Mouse (Mus musculus) thymus, postnatal 14 days (tissue): ENCODE results near the gene Olfr9.
A peak's percentile ranks its signal among the peaks of the same experiment; 100 is the strongest.
"Not testable (repeated sequence)": the region's sequence is repeated elsewhere in the genome, so short reads cannot be mapped to it uniquely, and the experiment has no call there.

ENCODE experiments used
- DNase-seq: peaks from one replicate; pipeline ENCODE4 v3.0.0; 2021

Gene Olfr9

DNA sequence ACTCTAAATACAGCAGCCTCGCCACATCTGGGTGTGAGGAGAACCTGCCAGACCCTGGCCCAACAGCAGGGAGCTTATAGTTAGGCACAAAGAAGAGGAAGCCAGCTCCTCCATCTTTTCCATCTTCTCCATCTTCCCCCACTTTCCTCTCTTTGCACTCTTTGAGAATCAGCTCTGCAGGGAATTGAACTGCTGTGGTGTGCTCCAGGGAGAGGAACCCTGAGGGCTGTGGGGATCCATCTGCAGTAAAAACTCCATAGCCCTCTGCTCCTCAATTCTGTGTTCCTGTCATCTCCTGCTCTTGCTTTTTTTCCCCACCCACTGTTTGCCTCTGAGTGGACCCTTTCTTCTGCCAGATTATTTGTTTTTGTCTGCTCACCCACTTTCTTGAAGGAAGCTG lies at the start of gene Olfr9:
Olfr9 (plus strand) TSS at position 301 of the 400 bp plus-strand sequence.
- not testable (repeated sequence) for DNase-seq

DNA sequence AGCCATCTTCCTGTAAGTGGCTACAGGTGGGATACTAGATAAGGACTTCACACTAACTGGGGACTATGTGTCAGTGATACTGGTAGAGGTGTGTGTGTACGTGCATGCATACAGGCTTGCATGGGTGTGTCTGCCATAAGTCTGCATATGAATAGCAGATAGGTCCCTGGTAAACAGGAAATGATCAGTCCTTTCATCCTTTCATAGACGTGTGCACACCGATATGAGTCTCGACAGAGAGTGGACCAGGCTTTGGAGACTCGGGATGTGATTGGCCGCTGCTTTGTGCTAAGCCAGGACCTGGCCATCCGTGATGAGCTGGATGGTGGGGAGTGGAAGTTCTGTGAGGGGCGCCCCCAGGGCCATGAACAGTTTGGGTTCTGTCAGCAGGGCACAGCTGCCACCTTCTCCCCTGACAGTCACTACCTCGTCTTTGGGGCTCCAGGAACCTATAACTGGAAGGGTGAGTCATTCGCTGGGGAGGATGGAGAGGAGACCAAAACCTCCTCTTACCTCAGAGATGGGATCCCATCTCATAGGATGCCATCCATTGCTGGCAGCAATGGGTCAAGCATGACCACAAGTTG lies 48.7 kb upstream of the Olfr9 start:
- no peak for DNase-seq

DNA sequence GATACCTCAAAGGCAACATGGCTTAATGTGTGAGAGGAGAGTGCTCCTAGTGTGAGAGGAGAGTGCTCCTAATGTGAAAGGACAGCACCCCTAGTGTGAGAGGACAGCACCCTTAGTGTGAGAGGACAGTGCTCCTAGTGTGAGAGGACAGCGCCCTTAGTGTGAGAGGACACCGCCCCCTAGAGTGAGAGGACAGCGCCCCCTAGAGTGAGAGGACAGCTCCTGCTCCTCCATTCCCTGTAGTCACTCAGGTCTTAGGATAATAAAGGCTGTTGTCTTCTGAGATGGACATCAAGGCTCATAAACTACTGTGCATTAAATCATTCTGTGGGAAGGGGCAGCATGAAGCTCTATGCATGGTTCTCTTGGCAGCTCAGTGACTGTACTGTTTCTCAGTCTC lies 43.6 kb upstream of the Olfr9 start:
- DNase-seq: peak; percentile 44

DNA sequence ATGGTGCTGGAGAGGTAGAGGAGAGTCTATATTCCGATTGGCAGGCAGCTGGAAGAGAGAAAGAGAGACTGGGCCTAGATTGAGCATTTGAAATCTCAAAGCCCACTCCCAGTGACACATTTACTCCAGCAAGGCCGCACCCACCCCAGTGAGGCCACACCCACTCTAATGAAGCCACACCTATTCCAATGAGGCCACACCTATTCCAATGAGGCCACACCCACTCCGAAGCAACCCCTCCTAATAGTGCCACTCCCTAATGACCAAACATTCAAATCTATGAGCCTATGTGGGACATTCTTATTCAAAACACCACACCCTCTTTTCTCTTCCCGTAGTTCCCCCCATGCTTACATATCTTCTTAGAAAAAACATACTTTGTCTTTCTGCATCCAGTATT lies 41.7 kb upstream of the Olfr9 start:
- no peak for DNase-seq

DNA sequence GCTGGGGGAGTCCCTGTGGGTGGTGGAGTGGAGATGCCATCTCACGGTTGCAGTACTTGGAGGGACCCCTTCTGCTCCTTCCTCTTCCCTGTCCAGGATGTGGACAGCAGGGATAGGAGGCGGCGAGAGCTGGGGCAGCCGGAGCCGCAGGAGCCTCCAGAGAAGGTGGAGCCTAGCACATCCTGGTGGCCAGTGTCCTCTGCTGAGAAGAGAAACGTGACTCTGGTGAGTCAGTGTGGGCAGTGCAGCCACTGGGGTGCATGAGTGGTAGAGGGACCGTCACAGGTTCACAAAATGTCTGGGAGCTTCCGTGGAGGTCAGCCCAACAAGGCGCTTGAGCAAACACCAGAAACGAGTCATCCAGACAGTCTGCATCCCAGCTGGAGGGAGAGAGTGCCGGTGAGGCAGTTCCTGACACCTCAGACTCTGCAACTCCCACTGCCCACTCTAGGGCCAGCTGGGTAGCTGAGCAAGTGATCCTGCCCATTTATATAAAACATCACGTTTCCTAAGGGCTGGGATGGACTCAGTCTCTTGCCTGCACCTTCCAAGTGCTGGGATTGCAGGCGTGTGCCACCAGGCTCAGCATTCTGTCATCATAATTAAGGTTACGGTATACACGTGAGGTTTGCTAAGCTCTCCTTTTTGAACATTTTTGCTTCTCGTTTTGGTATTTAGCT lies 38.9 kb upstream of the Olfr9 start:
- no peak for DNase-seq

DNA sequence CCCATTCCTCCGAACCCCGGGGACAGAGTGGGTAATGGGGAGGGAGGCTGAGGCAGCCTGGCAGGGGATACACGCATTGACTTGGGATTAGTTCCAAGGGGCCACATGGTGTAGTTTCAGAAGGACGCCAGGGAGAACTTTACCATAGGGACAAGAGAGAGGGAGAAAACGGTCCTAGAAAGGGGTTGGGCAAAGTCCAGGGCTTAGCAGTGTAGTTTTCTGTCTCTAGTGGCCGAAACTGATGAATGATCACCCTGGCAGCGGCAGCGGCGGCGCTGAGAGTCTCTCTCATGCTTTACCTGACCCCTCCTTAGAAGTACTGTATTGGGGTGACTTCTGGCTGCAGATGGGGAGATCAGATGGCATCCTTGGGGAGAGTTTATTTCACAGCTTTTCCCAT lies 30.9 kb upstream of the Olfr9 start:
- no peak for DNase-seq

DNA sequence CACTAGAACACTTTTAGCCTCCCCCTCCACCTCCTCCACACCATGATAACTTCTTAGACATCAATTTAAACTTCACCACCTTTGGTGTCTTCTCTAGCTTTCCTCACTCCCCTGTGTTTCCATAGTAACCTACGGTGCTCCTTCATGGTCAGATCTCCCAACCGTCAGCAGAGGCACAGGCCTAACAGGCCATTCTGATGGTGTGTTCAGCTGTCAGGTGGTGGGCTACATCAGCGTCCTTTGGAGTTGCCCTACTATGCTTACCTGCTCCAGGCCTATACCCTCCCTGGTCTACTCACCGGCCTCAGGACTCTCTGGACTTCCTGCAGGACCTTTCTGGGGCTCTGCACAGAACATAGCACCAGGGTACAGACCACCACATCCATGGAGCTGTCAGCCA lies 29.1 kb upstream of the Olfr9 start:
- DNase-seq: no peak

DNA sequence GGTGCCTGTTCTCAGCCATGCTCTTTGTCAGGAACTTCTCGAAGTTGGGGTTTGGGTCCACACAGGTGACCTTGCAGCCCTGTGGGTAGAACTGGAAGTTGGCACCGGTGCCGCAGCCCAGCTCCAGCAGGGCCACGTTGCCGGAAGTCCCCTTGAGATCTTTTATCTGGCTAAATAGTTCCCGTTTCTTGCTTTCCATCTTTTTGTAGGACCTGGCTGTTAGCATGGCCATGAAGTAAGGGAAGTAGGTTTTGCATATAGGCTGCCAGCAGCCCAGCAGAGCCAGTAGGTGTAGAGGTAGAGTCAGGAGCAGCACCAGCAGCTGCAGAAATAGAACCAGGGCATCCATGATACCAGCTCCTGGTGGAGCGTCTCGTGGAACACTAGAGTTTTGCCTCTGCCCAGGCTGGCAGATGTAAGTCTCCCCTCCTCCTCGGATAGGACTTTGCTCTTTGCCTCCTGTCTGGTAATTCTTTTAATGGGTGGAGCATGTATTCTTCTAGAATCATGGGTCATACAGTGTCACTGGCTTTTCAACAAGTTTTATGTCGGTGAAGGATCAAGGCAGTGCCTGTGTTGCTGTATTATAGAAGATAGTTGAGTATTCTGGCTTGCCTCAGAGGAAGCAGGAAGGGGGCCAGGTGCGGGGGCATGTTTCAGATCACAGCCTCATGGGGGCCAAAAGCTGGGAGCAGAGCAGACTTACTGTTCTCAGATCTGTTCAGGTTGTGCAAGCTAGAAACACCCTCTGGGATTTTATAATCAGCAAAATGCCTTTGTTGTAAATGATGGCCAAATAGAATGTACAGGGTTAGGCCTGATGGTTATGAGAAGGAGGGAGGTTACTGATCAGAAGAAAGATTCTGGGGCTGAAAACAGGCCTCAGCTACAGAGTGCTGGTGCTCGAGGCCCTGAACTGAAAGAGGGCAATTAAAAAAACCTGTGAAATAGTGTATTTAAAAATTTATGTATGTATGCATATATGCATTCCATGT lies 28.3 kb upstream of the Olfr9 start, which contains the start of gene Mettl7b:
Mettl7b (minus strand) TSS at position 399 of the 995 bp plus-strand sequence.
- peak; percentile 88 for DNase-seq

DNA sequence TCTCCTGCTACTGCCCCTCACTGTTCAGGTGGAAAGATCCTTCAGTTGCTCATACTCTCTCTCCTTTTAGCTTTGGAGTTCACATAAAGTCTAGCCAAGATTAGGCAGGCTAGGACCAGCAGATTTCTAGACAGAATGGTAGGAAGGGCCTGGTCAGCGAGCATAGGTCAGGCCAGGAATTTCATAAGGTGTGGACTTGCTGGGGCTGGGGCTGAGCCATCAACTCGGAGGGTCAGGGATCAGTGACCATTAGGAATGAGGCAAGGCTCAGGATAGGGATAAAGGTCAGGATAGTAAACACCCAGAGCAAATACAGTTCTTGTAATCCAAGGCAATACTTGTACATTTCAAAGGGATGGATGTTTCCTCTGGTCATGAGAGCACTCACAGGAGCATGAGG lies 24.3 kb upstream of the Olfr9 start:
- no peak for DNase-seq

DNA sequence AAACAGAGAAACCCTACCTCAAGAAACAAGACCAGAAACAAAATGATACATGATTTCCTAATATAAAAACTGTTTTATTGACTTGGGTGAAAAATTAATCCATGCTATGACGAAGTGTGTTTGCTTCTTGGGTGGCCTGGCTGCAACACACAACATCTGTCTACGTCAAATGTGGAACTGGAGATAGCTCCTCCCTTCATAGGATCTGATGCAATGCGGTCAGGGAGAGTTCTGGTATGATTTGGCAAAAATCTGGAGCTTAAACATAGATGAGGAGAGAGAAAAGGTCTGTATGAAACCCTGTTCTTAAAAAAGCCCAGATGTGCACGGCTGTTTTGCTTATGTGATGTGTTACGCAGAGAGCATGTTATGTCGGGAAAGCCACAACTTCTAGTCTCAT lies 23.4 kb upstream of the Olfr9 start:
- no peak for DNase-seq

DNA sequence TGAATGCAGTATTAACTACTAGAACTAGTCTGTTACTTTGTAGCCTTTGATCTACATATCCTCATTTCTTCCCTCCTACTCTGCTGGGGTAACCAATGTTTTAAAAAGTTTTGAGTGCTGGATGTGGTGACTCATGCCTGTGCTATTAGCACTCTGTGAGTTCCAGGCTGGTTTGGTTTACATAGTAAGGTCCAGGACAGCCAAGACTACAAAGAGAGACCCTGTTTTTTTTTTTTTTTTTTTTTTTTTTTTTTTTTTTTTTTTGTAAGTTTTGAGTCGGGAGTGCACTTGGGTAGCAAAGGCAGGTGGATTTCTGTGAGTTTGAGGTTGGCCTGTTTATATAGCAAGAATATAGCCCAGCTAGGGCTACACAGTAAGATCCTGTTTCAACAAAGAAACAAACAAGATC lies 20.9 kb upstream of the Olfr9 start:
- DNase-seq: no peak

DNA sequence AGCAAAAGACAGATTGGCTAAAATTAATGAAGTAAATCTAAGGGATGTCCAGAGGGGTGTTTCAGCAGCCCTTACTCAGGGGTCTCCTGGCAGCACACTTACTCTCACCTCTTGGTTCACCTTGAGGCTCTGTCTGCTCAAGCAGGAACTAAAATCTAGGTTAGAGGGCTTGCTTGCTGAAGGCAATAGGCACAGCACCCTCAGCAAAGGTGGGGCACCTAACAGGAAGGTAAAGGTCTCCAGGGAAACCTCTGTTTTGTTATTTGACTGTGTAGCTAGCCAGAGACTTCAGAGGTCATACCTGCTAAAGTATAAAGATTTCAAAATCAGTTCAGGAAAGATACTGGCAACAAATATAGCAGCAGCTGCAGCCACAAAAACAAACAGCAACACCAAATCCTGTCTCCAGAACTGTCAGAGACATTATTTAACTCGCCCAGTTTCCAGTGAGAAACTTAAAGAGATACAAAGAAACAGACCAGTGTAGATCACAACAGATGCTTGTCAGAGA lies 18.4 kb upstream of the Olfr9 start:
- DNase-seq: no peak

DNA sequence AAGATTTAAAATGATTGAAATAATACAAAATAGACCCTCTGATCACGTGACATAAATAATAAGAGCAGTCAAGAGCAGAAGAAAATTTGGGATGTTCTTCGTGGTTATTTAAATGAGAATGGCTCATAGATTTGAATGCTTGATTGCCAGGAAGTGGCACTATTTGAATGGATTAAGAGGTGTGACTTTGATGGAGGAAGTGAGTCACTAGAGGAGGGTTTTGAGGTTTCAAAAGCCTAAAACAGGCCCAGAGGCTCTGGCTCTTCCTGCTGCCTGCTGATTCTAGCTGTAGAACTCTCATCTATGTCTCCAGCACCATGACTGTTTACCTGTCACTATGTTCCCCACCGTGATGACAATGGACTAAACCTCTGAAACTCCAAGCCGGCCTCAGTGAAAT lies 16.4 kb upstream of the Olfr9 start:
- no peak for DNase-seq

DNA sequence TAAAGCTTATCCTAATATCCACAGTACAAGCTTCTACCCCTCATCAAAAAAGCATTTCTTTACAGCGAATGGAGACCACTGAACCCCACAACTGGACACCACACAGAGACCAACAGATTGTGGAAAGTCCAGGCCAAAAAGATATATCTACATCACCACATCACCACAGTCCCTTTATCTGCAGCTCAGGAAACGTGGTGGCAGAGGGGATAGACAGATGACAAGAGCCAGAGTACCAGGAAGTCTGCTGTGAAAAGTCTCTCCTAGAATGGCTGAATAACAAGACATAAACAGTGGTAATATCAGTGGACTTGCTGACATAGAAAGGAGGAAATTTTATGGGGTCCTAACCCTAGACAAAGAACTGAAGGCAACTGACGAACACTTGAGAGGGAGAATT lies 12.8 kb upstream of the Olfr9 start:
- no peak for DNase-seq

DNA sequence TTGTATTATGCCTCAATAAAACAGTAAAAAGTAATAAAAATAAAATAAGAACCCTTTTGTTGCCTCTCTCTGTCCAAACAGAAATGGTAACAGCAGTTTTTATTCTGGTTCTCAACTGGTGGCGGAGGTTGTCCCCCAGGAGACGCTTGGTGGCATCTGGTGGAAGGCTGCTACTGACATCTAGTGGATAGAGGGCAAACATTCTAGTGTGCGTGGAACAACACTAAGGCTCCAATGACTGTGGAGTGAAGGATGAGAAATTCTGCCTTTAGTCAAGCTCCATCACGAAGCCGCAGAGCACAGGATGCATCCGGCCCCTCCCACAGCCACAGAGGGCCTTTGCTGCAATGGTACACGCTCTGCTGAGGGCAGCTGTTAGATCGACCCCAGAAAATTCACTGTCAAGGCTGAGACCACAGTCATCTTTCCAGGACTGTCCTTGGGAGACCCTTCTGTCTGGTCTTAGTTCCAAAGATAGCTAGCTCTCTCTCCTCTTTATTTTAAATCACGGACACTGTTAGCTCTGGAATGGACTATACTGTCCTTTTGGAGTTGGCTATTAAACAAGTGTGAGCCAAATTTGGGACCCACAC lies 11.6 kb upstream of the Olfr9 start:
- DNase-seq: peak; percentile 75

DNA sequence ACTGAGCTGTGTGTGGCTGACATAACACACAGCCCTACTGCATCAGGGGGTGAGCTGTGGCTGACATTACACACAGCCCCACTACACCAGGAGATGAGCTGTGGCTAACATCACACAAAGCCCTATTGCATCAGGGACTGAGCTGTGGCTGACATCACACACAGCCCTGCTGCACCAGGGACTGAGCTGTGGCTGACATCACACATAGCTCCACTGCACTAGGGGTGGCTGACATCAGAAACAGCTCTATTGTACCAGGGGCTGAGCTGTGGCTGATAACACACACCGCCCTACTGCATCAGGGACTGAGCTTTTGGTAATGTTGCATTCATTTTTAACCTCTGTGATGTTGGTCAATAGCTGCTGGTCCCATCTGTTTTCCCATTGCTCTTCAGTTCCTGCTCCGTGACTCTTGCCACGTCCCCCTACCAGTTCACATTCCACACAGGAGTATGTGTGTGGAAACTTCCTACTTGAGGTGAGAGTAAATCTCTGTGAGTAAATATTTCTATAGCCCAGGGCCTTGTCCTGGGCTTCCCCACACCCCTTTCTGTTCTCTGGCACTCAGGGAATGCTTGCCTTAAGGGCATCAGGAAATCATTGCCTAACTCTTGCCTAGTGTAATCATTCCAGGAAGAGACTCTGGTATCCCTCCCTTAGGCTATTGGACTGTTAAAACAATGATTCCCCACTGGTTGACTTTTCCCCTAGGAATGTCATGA lies 8.4 kb upstream of the Olfr9 start:
- DNase-seq: no peak

DNA sequence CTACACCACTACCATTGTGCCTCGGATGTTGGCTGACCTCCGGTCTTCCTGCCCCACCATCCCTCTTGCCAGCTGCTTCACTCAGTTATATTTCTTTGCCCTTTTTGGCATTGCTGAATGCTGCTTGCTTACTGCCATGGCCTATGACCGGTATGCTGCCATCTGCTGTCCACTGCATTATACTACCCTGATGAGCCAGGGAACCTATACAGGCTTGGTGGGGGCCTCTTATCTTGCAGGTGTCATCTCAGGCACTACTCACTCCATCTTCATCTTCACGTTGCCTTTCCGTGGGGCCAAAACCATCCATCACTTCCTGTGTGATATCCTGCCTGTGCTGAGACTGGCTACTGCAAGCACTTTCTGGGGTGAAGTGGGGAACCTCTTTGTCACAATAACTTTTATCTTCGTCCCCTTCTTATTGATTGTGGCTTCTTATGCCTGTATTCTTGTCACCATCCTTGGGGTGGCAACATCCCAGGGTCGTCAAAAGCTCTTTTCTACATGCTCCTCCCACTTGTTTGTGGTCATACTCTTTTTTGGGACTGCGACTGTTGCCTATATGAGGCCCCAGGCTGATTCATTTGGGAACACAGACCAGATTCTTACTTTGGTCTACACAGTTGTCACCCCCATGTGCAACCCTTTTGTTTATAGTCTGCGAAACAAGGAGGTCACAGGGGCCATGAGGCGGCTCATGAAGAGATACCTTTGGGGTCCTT lies 1.1 kb downstream of the Olfr9 start:
- peak; percentile 17 for DNase-seq

DNA sequence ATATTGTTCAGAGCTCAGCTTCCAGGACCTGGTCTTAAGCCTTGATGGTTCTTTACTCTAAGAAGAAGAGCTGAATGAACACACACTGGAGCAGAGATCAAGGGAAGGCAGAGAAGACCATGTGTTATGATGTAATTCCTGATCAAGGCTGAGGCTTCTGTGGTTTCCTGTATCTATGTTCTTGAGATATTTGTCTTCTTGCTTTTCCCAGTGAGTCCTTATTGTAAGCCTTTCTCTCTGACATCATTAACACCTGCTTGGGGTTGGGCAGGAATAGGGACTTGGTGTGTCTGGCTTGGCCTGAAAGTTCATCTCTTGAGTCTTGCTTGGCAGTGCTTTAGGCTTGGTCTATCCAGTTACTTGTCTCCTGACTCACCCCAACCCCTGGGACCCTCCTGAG lies 1.8 kb downstream of the Olfr9 start:
- peak; percentile 46 for DNase-seq

DNA sequence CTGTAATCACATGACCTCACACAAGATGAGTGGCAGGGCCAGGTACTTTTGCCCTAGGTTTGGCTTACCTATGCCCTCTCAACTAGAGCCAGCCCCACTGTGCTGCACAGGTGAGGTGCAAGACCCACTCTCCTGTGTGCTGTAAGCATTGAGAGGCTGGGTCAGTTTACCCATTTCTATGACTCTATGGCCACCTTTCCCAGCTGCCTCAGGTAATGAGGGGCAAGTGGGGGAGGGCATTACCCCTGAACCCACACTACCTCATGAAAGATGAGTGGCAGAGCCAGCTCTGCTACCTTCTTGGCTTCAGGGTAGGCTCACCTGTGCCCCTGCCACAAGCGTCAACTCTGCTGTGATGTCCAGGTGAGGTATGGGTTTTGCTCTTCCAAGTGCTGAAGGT lies 6.6 kb downstream of the Olfr9 start:
- no peak for DNase-seq

DNA sequence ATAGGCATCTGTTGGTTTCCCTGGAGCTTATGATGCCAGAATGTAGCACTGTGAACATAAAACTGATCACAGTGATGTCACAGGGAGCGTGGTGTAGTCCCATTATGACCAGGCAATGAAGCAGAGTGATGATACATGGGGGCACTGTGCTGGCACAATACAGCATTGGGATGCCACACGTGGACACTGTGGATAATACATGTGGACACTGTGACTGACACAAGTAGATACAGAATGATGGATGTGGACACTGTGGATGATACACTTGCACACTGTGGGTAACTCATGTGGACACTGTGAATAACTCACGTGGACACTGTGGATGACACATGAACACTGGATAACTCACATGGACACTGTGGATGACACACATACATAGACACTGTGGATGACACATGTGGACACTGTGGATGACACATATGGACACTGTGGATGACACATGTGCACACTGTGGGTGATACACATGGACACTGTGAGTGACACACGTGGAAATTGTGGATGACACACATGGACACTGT lies 7.4 kb downstream of the Olfr9 start:
- no peak for DNase-seq
